Mouse (Mus musculus) layer of hippocampus, postnatal 25 days (tissue): Measurements from ENCODE around the gene Ckmt2. TPM values are rescaled to one million over a fixed set of nuclear protein-coding genes. Genes with fewer than 3 reads are reported as not detected.

Experiments used
- DNase-seq, 2 experiments: peaks; one replicate each; pipeline ENCODE4 v3.0.0; 2022; ENCODE audit warnings: mixed read lengths in 2 of 2, low spot score in 1 of 2; ENCODE audit errors: extremely low spot score in 1 of 2
- total RNA-seq, 2 experiments: library from RNA; stranded (reverse); gene quantifications; 2 replicates each; pipeline ENCODE4 v1.2.3; 2021

Ckmt2 gene
- total RNA-seq, 2 experiments from 2014 or later, result 0.34 TPM; not detected in 1

DNA sequence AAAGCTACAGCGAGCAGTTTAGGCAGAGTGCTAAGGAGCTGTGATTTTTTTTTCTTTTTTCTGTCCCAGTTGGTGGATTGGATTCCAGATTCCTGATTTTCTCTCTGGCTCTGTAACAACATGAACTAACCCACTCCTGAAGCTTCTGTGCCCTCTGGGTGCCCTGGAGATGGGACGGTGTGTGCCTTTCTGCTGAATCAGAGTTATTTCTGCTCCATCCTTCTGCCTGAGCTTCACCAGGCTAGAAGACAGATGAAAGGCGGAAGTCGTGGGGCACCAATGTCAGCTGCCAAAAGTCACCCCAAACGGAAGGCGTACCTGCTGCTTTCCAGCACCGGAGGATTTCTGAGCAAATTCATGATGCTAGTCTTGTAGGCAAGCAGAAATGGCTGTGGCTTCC, 2.1 kb downstream of the Ckmt2 start:
- no peak for DNase-seq

DNA sequence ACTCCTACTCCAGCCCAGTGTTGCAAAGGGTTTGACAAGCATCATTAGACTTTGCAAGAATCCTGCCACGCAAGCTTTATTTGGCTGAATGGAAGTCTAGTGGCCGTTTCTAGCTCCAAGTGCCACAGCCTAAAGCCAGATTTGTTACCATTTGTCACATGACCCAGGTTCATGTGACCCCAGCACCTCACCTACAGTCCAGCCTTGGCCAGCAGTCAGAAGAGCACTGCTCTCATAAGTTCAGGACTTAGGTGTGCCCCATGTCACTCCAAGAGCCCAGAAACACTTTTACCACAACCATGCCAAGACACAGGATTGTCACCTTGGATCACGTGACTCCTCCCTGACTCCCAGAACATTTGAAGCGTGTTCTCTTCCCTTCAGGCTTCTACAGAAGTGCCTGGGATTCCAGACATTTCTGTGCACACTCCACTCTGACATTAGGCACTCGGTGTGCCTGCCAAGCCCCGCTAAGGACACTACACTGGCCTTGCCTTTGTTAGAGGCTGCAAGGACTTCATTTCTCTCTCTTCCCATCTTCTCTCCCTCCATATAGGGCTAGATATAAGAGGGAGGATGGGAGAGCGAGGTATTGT, 2.9 kb downstream of the Ckmt2 start:
- DNase-seq, result no peak

DNA sequence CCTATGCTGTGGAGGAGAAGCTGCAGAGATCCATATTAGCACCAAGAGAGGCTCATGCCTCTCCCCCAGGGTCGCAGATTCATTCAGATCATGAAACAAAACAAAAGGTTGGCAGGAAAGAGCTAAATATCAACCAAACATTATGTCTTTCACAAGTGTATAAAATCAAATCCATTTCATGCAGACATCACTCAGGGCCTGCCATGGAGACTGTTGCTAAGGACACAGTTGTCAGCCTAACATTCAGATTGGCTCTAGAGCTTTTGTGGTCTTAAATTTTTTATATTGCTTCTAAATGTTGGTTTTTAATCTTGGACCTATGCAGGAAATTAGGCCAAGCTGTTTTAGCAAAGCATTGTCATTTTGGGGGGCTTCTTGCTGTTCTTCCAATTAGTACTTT, 8.1 kb downstream of the Ckmt2 start:
- DNase-seq, result no peak

DNA sequence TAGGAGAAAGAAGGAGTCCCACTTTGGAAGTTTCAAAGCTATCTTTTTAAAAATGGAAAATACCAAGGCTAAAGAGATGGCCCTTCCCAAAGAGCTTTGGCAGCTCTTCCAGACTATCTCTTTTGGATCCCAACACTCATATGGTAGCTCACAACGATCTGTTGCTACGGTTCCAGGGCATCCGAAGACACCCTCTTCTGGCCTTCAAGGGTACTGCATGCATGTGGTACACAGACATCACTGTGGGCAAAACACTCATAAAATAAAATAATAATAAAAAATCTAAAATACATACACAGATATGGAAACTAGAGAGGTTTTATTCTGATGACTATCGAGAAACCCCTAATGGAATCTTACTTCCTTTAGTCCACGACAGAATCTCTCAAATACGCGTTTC, 17.9 kb downstream of the Ckmt2 start:
- DNase-seq, result no peak

DNA sequence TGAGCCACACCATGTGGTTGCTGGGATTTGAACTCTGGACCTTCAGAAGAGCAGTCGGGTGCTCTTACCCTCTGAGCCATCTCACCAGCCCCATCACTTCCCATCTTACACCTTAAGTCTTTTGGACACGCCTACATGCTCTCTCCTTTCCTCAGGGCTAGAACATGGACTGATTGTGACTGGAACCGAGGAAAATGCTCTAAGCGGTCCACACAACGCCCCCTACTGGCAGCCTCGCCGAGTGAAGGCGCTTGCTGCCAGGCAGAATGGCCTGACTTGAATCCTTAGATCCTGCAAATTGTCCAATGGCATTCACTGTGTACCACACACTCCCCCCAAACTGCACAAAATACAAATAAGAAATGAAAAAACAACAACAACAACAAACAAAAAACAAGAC, 19.3 kb downstream of the Ckmt2 start:
- DNase-seq, result no peak

DNA sequence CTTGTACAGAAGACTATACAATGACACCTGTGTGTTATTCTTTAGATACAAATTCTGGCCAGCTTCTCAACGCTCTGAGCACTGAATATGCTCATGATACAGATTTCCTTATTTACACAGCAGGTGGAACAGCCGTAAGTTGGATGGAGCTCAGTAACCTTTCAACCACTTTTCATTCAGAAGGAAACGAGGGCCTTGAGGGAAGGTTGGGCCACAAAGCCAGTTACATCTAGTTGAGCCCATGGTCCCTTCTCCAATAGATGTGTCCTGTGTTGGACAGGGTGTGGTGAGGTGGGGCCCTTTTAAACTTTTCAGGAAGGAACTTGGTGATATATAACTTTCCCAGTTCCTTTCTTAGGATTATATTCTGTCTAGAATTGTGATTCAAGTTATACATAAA, 22.3 kb downstream of the Ckmt2 start:
- no peak for DNase-seq

DNA sequence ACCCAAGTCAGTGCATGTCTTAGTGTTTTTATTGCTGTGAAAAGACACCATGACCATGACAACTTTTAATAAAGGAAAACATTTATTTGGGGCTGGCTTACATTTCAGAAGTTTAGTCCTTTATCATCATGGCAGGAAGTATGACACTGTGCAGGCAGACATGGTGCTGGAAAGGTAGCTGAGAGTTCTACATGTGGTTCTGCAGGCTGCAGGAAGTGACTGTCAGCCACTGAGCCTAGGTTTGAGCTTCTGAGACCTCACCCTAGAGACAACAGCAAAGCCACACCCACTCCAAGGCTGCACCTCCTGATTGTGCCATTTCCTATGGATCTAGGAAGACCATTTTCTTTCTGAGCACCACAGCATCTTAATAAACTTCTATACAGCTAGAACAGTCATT, 48.8 kb downstream of the Ckmt2 start:
- no peak for DNase-seq

DNA sequence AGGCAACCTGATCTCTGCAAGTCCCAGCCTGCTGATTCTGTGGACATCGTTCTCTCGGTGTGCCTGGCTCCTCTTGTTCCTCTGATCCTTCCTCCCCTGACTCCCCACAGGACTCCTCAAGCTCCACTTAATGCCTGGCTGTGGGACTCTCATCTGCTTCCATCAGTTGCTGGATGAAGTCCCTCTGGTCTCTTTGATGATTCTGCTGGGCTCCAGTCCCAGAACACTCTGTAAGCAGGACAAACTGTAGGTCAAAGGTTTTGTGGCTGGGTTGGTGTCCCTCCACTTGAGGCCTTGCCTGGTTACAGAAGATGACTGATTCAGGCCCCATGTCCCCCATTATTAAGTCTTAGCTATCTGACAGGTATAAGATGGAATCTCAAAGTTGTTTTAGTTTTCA, 50.6 kb downstream of the Ckmt2 start:
- no peak for DNase-seq

DNA sequence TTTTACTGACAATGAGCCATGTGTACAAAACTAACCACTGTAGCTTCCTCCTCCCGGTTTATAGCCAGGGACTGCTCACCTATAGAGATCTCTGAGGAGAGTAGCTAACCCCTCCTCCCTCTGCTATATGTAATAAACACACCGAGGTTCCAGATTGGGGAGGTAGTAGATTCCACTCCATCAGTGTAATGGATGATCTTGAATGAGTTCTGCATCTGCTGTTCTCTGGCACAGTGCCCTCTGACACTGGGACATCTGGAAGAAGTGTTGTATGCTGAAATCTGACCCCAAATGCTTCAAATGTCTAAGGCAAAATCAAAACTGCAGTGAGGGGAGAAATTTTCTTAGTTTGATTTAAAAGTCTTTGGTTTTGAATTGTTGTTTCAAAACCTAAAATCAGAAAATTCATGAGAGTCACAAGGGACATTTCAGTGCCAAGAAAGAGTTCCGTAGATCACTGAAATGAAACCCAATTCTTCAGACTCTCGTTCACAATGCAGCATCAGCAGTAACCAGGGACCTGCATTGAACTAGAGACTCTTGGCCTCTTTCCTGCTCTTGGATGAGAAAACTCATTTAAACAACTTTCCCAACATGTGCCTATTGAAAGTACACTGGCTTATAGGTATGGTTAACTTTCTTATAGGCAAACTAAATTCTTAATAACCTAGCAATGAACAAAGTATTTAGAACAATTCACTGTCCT, 51.7 kb downstream of the Ckmt2 start:
- DNase-seq, result no peak

DNA sequence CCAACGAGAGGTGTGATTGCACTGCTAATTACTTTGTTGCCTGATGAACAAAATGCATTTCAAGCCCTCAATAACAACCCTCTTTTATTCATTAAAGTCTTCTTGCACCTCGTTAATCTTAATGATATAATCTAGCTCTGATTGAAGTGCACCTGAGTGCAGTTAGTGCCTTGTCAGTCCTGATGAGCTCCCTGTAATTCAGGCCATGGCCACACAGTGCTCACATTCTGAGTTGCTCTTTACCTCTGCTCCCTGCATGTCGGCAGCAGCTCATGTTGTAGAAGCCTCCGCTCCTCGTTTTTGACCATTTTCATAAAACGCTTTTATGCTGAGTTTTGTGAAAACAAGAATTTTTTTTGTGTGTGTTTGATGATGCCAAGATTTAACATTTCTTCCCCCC, 53.0 kb downstream of the Ckmt2 start:
- DNase-seq, result no peak

DNA sequence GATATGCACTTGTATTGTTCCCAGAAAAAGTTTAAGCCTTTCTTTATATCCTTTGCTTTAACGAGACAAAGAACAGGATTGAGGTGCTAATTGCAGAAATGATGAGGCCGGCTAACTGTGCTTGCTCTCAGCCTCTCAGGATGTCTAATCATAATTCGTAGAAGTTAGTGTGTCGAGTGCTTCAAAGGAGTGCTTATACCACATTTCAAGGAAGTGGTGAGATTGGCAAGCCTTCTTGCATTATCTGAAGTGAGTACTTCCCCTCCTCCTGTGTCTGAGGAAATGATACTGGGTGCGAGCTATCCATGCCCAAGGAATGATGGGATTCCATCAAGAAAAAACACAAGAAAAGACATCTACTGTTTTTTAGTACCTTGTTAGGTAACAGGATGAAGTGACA, 62.0 kb downstream of the Ckmt2 start:
- no peak for DNase-seq

DNA sequence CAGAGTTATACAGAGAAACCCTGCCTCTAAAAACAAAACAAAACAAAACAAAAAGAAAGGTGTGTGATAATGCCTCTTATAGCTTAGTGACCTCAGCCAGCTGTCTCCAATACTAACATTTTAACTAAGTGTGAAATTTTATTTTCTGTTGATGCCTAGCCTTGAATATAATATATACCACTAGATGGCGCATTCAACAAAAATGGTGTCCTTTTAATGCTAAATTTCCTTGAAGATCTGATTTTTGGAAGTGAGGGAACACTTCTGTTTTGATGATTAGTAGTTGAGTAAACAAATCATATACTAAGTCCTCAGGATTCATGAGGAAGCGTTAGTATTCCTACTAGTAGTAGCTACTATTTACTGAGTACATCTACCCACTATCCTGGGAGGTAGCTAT, 67.2 kb downstream of the Ckmt2 start:
- no peak for DNase-seq

DNA sequence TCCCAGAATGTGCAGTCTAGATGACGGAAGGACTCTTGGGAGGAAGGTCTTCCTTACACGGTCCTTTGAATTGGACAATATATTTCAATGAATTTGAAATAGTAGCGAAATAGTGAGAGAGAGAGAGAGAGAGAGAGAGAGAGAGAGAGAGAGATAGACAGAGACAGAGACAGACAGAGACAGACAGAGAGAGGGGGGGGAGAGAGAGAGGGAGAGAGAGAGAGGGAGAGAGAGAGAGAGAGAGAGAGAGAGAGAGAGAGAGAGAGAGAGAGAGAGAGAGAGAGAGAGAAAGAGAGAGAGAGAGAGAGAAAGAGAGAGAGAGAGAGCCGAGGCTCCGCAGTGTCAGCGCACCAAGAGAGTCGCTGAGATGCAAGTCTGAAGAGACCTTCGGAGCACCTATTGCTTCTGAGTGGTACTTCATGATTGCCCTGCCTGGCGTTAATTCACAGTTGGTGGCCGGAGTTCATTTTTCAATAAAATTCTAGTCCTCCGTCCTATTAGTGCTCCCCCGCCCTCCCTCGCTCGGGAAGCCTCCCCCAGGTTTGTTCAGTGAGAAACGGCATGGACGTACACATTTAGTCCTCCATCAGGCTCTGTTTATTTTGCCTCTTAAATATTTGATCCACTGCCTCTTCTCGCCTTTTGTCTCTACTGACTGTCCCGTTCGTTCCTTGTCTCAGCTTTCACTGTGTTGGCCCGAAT, 68.7 kb downstream of the Ckmt2 start:
- DNase-seq, result no peak

DNA sequence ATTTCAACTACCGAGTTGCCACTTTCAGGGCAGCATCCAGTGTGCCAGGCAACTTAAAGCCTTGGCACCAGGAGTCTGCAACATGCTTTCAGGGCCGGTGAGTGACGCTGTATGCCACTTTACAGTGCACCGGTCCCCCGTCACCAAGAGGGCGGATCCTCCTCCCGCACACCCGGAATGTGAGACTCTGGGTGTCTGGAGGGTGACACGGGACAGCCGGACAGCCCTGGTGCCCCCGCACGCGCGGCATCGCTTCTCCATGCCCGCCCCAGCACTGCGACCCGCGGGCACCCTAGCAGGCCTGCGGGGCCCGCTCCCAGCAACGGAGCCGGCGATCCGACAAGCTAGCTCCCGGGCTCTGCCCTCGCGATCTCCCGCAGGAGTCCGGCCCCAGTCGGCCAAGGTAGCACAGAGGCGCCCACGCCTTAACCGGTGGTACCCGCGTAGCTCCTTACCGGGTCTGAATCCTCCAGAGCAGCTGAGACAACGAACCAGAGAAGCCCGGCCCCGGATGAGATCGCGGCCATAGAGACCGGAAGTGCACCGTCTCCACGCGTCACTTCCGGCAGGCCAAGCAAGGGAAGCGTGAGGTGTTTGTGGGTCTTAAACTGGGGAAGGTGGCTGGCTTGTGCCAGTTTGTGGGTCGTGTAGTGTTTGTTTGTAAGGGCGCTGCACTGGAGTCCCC, 69.4 kb downstream of the Ckmt2 start, which contains the start of gene Zcchc9:
Zcchc9 (minus strand) TSS at position 551 of the 685 bp plus-strand sequence.
- DNase-seq, result peak; percentile 81 to 83

Other genes with a start within 250 kb of the Ckmt2 start
- under 1 TPM; 0.14 to 0.17 TPM for gene Acot12, start 135.4 kb downstream of the Ckmt2 start, total RNA-seq
- 10 to 100 TPM; 14.6 to 16.6 TPM for gene Zcchc9, start 69.2 kb downstream of the Ckmt2 start, total RNA-seq